Mouse (Mus musculus) natural killer cell, adult 2 months (primary cell): ENCODE results near the gene Asb15.

Experiments used
- DNase-seq, 2 experiments: peaks; one replicate each; pipeline ENCODE4 v3.0.0; 2022; ENCODE audit warnings: low spot score in 2 of 2

Gene Asb15

DNA sequence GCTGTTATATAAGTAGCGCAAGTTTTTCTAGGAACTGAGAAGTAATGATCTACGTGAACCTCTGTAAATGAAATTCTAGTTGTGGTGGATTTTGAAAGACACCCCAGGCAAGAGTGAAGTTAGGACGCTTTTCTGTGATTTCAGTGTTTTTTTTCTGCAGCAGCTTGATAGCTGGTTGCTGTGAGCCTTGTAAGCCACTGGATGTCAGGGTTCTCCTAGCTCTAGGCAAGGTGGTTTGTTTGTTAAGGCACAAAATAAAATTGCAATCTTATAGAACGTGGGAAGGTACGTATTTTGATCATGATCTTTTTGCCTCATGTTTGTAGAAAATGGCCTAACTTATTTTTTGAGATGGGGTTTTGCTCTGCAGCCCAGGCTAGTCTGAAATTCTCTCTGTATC, 41.0 kb downstream of the Asb15 start:
- DNase-seq: no peak

DNA sequence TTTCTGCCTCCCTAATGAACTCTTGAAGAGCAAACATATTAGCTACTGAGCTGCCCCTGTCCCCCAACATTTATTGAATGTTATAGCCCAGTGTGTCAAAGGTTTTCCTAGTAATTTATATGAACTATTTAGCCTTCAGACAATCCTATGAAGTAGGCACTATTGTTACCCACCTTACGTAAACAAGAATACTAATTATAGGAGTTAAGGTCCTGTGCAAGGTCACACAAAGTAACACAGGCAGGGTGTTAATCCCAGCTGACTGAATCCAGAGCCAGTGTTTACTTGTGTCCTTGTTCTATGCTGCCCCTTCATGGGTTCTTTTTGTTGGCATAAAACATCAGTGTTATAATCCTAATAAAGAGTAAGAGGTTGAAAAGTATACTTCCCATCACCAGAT, 41.8 kb downstream of the Asb15 start:
- no peak for DNase-seq

DNA sequence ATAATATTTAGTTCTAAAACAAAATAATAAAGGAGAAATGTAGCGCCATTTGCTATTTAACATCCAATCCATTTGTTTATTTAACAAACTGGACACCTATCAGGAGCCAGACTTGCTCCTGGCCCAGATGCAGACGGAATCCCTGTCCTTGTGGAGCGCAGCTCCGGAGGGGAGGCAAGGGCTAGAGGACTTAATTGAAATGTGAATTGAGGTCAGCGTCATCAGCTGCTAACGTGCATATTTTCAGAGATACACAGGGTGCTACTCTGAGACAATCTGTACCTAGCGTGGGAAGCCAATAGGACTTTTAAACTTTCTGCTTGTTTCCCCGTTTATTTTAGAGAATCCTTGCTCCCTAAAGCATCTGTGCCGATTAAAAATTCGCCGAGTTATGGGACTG, 42.3 kb downstream of the Asb15 start:
- DNase-seq: no peak

DNA sequence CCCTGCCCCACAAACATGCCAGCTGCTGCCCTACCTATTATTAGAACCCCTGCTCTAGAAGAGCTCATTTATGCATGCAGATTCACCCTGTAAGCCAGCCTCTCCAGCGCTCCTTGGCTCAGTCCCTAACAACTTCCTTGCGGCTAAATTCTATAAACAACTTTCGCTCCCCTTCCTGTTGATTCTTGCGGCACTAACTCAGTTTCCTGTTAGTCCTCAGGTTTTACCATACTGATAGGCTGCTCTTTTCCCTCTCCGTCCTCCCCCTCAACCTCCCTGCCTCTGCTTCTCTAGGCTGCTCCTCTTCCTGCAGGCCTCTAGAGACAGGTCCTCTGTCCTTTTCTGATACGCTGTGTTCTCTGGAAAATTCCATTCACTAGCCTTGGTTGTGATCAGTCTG, 43.2 kb downstream of the Asb15 start:
- DNase-seq: no peak

- no peak for DNase-seq
These were observed 44.5 kb downstream of the Asb15 start for GRCm38 (mm10) chr6:24572431-24572830.

GRCm38 (mm10) chr6:24573319-24573718, 45.4 kb downstream of the Asb15 start:
- DNase-seq: no peak

DNA sequence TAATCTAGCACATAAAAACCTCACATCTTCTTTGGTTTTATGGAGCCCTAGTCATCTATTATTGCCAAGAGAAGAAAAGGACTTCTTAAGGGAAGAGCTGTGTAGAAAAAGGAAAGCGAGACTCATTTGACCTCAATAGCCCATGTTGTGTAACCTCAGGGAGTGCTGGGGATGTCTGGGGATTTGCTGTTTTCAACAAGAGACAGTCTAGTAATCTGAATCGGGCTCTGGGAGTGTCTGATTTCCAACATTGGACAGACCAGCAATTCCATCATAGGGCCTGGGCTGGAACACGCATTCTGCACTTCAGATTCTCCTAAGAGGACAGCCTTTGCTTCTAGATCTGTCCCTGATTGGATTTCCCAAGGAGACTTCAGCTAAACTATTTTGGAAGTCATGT, 55.5 kb downstream of the Asb15 start:
- DNase-seq: no peak

DNA sequence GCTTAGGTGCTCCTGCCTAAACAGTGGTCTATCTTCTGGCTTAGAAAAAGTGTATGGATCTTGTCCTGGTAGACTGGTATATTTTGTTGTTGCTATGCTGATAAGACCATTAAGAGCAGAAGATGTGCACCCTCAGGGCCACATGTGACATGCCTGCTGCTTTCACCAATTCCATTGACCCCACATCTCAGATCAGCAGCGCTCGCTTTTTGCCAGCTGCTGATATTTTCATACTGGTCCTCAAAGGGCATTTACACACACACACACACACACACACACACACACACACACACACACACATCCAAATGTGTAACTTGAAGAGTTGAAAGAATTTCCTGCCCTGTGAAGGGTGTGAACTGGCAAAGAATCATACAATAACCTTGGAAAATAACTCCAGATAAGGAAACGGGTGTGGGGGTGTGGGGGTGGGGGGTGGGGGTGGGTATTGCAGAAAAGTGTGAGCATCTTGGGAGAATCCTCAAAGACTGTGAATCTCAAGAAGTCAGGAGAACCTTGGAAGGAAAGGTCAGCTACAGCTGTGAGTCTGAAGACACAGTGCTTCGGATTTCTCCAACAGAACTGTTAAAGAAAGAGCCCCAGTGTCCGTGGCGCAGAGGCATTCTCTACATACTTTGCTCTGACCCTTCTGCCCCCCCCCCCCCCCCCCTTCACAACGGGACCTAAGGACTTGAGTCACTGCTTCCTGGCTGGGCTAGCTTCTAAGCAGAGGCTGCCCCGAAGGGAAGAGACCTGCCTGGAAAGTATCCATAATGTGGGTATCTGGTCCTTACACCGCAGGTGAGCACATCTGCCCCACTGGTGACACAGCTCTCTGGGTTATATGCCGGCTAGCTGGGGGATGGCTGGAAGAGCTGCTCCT, 57.7 kb downstream of the Asb15 start:
- DNase-seq: no peak

GRCm38 (mm10) chr6:24586885-24587284, 58.9 kb downstream of the Asb15 start:
- DNase-seq: no peak

- DNase-seq: no peak
These were observed 62.3 kb downstream of the Asb15 start for GRCm38 (mm10) chr6:24590282-24590681.

DNA sequence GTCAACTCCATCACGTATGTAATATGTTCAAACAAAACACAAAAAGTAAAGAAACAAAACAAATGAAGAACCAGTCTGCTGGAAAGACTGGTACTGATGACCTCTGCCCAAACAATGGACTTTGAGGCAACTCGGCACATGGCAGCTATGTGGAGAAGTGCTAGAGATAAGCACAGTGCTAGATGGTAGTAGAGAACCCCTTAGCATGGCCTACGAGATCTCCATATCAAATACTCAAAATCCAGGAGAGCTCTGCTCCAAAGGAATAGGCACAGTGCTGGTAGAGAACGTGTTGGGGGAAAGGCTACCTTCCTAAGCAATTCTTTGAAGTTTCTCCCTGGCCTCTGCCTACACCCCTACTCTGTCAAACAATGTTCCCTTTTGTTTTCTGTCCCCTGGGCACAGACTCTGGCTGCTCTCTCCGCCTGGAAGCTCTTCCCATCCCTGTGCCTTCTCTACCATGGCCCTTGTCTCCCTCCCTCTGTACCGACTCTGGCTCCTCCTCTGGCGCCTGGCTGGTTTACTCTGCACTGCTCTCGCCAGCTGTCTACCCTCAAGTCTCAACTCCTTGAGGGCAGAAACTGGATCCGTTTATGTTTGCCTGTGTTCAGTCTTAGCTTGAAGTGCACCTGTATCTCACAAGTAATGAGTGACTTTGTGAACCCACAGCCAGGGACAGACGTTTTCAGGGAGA, 63.7 kb downstream of the Asb15 start:
- no peak for DNase-seq

GRCm38 (mm10) chr6:24597500-24597899, 69.6 kb downstream of the Asb15 start, which contains the start of gene Lmod2:
Lmod2 (plus strand) TSS chr6:24597762.
- no peak for DNase-seq

- DNase-seq: no peak
These were observed 71.2 kb downstream of the Asb15 start for GRCm38 (mm10) chr6:24599179-24599578.

- DNase-seq: no peak
These were observed 71.7 kb downstream of the Asb15 start for GRCm38 (mm10) chr6:24599639-24600038.

DNA sequence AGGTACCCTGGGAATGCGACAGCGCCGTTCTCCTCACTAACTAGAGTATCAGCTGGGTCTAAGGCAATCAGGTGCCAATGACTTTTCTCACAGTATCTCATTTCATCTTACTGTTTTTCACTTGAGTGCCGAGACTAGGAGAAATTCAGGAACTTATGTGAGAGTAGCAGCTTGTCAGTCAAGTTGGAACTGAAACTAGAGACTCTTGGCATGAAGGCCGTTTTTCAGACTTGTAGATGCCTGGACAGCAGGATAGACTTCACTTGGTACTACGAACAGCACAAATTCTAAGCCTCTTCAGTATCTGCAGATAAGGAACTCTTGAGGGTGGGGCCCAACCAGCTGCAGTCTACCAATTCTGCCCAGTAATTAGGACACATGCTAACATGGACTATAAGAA, 72.2 kb downstream of the Asb15 start:
- DNase-seq: no peak

- DNase-seq: no peak
These were observed 72.8 kb downstream of the Asb15 start for GRCm38 (mm10) chr6:24600726-24601125.

GRCm38 (mm10) chr6:24601668-24602067, 73.7 kb downstream of the Asb15 start:
- DNase-seq: no peak

- DNase-seq: no peak
These were observed 74.4 kb downstream of the Asb15 start for GRCm38 (mm10) chr6:24602351-24602750.

DNA sequence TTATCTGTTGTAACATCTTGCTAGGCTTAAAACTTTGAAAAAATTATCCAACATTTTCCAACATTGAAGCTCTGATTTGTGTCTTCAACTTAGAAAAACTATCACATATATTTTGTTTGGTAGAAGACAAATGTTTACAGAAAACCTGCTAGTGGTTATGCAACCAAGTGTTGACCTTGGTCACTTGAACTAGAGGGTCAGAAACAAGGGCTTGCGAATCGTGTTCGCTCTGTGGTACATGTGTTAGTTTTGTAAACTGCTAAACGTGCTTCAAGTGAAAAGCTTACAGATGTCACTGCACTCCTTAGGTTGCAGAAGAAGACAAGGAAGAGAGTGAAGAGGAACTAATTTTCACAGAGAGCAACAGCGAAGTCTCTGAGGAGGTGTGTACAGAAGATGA, 75.0 kb downstream of the Asb15 start:
- DNase-seq: no peak

- DNase-seq: no peak
These were observed 76.3 kb downstream of the Asb15 start for GRCm38 (mm10) chr6:24604289-24604688.

DNA sequence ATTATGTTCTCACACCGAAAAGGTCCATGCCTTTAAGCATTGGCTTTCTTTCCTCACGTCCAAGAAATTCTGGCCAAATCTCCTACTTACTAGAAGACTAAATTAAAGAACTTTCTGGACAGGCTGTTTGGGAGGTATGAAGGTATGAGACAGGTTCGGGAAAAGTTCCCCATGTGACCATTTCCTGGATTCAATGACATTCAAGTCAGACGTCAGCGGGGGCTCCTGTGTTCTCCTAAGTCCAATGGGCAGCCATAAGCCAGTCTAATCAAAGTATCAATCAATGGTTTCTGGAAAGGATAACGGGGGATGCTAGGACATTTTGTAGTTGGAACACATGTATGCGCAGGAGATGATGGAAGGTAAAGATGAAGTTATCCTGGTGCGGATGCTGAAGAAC, 77.7 kb downstream of the Asb15 start:
- DNase-seq: no peak

DNA sequence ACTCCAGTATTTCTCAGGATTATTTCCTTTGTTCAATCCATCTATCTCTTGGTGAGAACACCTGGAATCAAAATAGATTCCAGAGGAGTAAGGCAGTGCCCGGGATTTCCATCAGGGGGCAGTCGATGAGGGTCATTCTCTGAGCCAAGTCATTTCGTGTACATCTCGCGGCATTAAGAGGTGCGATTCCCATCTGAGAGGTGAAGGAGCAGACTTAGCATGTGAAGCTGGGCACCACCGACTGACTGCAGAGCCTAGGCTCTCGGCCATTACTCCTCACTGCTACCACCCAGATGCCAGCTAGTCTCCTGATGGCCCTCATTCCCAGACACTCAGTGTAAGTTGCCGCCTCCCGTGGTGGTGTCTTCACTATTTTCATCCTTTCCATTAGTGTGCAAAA, 78.6 kb downstream of the Asb15 start:
- no peak for DNase-seq

- no peak for DNase-seq
These were observed 79.6 kb downstream of the Asb15 start for GRCm38 (mm10) chr6:24607531-24607930.
